Mouse (Mus musculus) G1E (cell line): ENCODE results near the gene Fam184b.

ENCODE experiments used
- CTCF ChIP-seq: IDR thresholded peaks from 2 replicates; pipeline ENCODE4 v1.5.1; 2012; ENCODE audit warnings: low read depth, low read length, inconsistent platforms, mixed read lengths
- GATA1 ChIP-seq: IDR thresholded peaks from 2 replicates; pipeline ENCODE4 v1.6.1; 2012; ENCODE audit warnings: borderline replicate concordance, low read length, inconsistent platforms, mixed read lengths
- POLR2AphosphoS5 ChIP-seq: IDR thresholded peaks from 2 replicates; pipeline ENCODE4 v1.6.1; 2012; ENCODE audit warnings: low read depth, low read length, inconsistent platforms; ENCODE audit not compliant: insufficient replicate concordance

- TF ChIP-seq CTCF (no peak), GATA1 (no peak), POLR2AphosphoS5 (no peak)
These were observed 17.9 kb downstream of the Fam184b start for GRCm38 (mm10) chr5:45621511-45621910.
